Mouse (Mus musculus) hindbrain, embryonic 13.5 days (tissue): ENCODE results near the gene Gm11027. TPM values are rescaled to one million over a fixed set of nuclear protein-coding genes. Genes with fewer than 3 reads are reported as not detected.

Experiments
- ATAC-seq: fragments of 200-750 bp; cut with Nextera tagmentation; 2 replicates; pipeline ENCODE4 v1.8.0; 2017; ENCODE audit warnings: moderate TSS enrichment; ENCODE audit not compliant: low FRiP score
- H3K27ac ChIP-seq: fragments of 300-500 bp; sonication (generic); 2 replicates; pipeline ENCODE4 v1.5.1; 2015; ENCODE audit warnings: inconsistent platforms, mild to moderate bottlenecking, moderate library complexity
- H3K27me3 ChIP-seq: fragments of 300-500 bp; sonication (generic); 2 replicates; pipeline ENCODE4 v1.6.1; 2015; ENCODE audit warnings: mild to moderate bottlenecking, inconsistent platforms
- H3K36me3 ChIP-seq: fragments of 300-500 bp; sonication (generic); 2 replicates; pipeline ENCODE4 v1.6.1; 2015; ENCODE audit warnings: mild to moderate bottlenecking, inconsistent platforms
- H3K4me1 ChIP-seq: fragments of 300-500 bp; sonication (generic); replicated peaks from 2 replicates; pipeline ENCODE4 v1.6.1; 2015; ENCODE audit warnings: inconsistent platforms
- H3K4me2 ChIP-seq: fragments of 300-500 bp; sonication (generic); 2 replicates; pipeline ENCODE4 v1.6.1; 2015; ENCODE audit warnings: inconsistent platforms, mild to moderate bottlenecking, moderate library complexity
- H3K4me3 ChIP-seq: fragments of 300-500 bp; sonication (generic); 2 replicates; pipeline ENCODE4 v1.5.1; 2015; ENCODE audit warnings: mild to moderate bottlenecking, inconsistent platforms
- H3K9ac ChIP-seq: fragments of 300-500 bp; sonication (generic); 2 replicates; pipeline ENCODE4 v1.6.1; 2015; ENCODE audit warnings: mild to moderate bottlenecking, inconsistent platforms
- H3K9me3 ChIP-seq: fragments of 300-500 bp; sonication (generic); 2 replicates; pipeline ENCODE4 v1.6.1; 2016; ENCODE audit warnings: inconsistent platforms
- WGBS: fragments of 180-500 bp; shearing (Covaris S2); methylation state at CpG from one replicate; pipeline ENCODE4 v1.1.7; 2015; 5-methylcytosine and 5-hydroxymethylcytosine counted together
- polyA plus RNA-seq: library from polyadenylated mRNA; unstranded; fragments of >200 nt; fragmentation: Nextera tagmentation; extraction: Ambion mirVana; gene quantifications from 2 replicates; pipeline ENCODE4 v1.2.1, GENCODE M21; 2015

Gene Gm11027
- polyA plus RNA-seq, 1 experiment from 2014 or later, result not detected

GRCm38 (mm10) chr12:116262555-116263341 lies 12.4 kb upstream of the Gm11027 start, which contains the start of gene Wdr60:
TSS of gene Wdr60 (minus strand) at chr12:116263022.
- Histone ChIP-seq H3K4me1 (no peaks in the 10 kb centered on the region; the same call in 1 of the 2 replicates), H3K27ac (peak within 1 kb of the TSS; percentile 85), H3K9ac (peak within 1 kb of the TSS; percentile 78), H3K4me2 (peak within 1 kb of the TSS; percentile 66), H3K27me3 (peaks cover 11% of the 10 kb centered on the region; the same call in 1 of the 2 replicates), H3K4me3 (peak within 1 kb of the TSS; percentile 71), H3K9me3 (no peaks in the 10 kb centered on the region), H3K36me3 (no peaks in the 10 kb centered on the region)
- 3% methylated on average over 47 of the region's 47 CpGs for WGBS
- ATAC-seq, result peak; percentile 98

- no peaks in the 10 kb centered on the region; the same call in 1 of the 2 replicates for H3K4me1 ChIP-seq
- H3K27me3 ChIP-seq, result peaks cover 11% of the 10 kb centered on the region; the same call in 1 of the 2 replicates
- no peak overlapping the region for H3K9ac ChIP-seq
- H3K27ac ChIP-seq, result no peak overlapping the region
- no peaks in the 10 kb centered on the region for H3K36me3 ChIP-seq
- 92% methylated on average over 2 of the region's 2 CpGs for WGBS
- H3K4me3 ChIP-seq, result no peak overlapping the region
- ATAC-seq, result no peak
- H3K9me3 ChIP-seq, result no peaks in the 10 kb centered on the region
- H3K4me2 ChIP-seq, result no peak overlapping the region
Observed at GRCm38 (mm10) chr12:116264756-116265155, 10.4 kb upstream of the Gm11027 start.

GRCm38 (mm10) chr12:116265275-116265674 lies 9.9 kb upstream of the Gm11027 start:
- H3K9ac ChIP-seq, result no peak overlapping the region
- H3K27ac ChIP-seq, result no peak overlapping the region
- H3K4me2 ChIP-seq, result no peak overlapping the region
- 82% methylated on average over 2 of the region's 2 CpGs for WGBS
- no peak overlapping the region for H3K4me3 ChIP-seq
- no peaks in the 10 kb centered on the region for H3K9me3 ChIP-seq
- H3K27me3 ChIP-seq, result peaks cover 11% of the 10 kb centered on the region; the same call in 1 of the 2 replicates
- ATAC-seq, result no peak
- H3K36me3 ChIP-seq, result no peaks in the 10 kb centered on the region
- no peaks in the 10 kb centered on the region; the same call in 1 of the 2 replicates for H3K4me1 ChIP-seq

GRCm38 (mm10) chr12:116269450-116269849 lies 5.7 kb upstream of the Gm11027 start:
- no peaks in the 10 kb centered on the region for H3K4me1 ChIP-seq
- no peak for ATAC-seq
- H3K9me3 ChIP-seq, result no peaks in the 10 kb centered on the region
- H3K27me3 ChIP-seq, result peaks cover 11% of the 10 kb centered on the region; the same call in 1 of the 2 replicates
- H3K36me3 ChIP-seq, result no peaks in the 10 kb centered on the region
- no peak overlapping the region for H3K4me3 ChIP-seq
- H3K4me2 ChIP-seq, result no peak overlapping the region
- no peak overlapping the region for H3K27ac ChIP-seq
- WGBS, result 83% methylated on average over 5 of the region's 5 CpGs
- H3K9ac ChIP-seq, result no peak overlapping the region

- ATAC-seq, result no peak
- 0 out of 2 replicates have a peak, but pooled peaks cover 3% of the 10 kb centered on the region for H3K27me3 ChIP-seq
- H3K4me2 ChIP-seq, result no peak overlapping the region
- no peaks in the 10 kb centered on the region for H3K9me3 ChIP-seq
- 81% methylated on average over 1 of the region's 1 CpGs for WGBS
- no peaks in the 10 kb centered on the region for H3K4me1 ChIP-seq
- H3K9ac ChIP-seq, result no peak overlapping the region
- H3K4me3 ChIP-seq, result no peak overlapping the region
- H3K36me3 ChIP-seq, result no peaks in the 10 kb centered on the region
- no peak overlapping the region for H3K27ac ChIP-seq
Observed at GRCm38 (mm10) chr12:116270538-116270937, 4.6 kb upstream of the Gm11027 start.

- Histone ChIP-seq H3K4me1 (no peaks in the 10 kb centered on the region), H3K4me3 (no peak overlapping the region), H3K36me3 (no peaks in the 10 kb centered on the region), H3K27ac (no peak overlapping the region), H3K4me2 (no peak overlapping the region), H3K9ac (no peak overlapping the region), H3K27me3 (0 out of 2 replicates have a peak, but pooled peaks cover 3% of the 10 kb centered on the region), H3K9me3 (no peaks in the 10 kb centered on the region)
- ATAC-seq, result no peak
- WGBS, result 93% methylated on average over 2 of the region's 2 CpGs
Observed at GRCm38 (mm10) chr12:116271071-116271470, 4.1 kb upstream of the Gm11027 start.

GRCm38 (mm10) chr12:116273733-116274132 lies 1.5 kb upstream of the Gm11027 start:
- 61% methylated on average over 1 of the region's 1 CpGs for WGBS
- H3K9me3 ChIP-seq, result no peaks in the 10 kb centered on the region
- H3K36me3 ChIP-seq, result no peaks in the 10 kb centered on the region
- H3K4me2 ChIP-seq, result no peak overlapping the region
- no peaks in the 10 kb centered on the region; the same call in 1 of the 2 replicates for H3K27me3 ChIP-seq
- H3K27ac ChIP-seq, result no peak overlapping the region
- H3K4me3 ChIP-seq, result no peak overlapping the region
- no peak overlapping the region for H3K9ac ChIP-seq
- no peak for ATAC-seq
- H3K4me1 ChIP-seq, result no peaks in the 10 kb centered on the region

GRCm38 (mm10) chr12:116275631-116276030 lies 445 bp downstream of the Gm11027 start:
- H3K4me3 ChIP-seq, result no peak overlapping the region
- WGBS, result 94% methylated on average over 4 of the region's 4 CpGs
- no peak for ATAC-seq
- no peak overlapping the region for H3K27ac ChIP-seq
- no peak overlapping the region for H3K4me2 ChIP-seq
- H3K27me3 ChIP-seq, result no peaks in the 10 kb centered on the region; the same call in 1 of the 2 replicates
- H3K36me3 ChIP-seq, result no peaks in the 10 kb centered on the region
- no peaks in the 10 kb centered on the region for H3K9me3 ChIP-seq
- no peak overlapping the region for H3K9ac ChIP-seq
- peaks cover 7% of the 10 kb centered on the region for H3K4me1 ChIP-seq

- no peak overlapping the region for H3K27ac ChIP-seq
- no peaks in the 10 kb centered on the region for H3K36me3 ChIP-seq
- H3K4me2 ChIP-seq, result no peak overlapping the region
- H3K4me3 ChIP-seq, result no peak overlapping the region
- ATAC-seq, result no peak
- no peaks in the 10 kb centered on the region; the same call in 1 of the 2 replicates for H3K27me3 ChIP-seq
- peaks cover 10% of the 10 kb centered on the region for H3K4me1 ChIP-seq
- no peaks in the 10 kb centered on the region for H3K9me3 ChIP-seq
- WGBS, result 67% methylated on average over 2 of the region's 2 CpGs
- H3K9ac ChIP-seq, result no peak overlapping the region
Observed at GRCm38 (mm10) chr12:116276961-116277360, 1.8 kb downstream of the Gm11027 start.

- Histone ChIP-seq H3K9ac (no peak overlapping the region), H3K9me3 (no peaks in the 10 kb centered on the region), H3K27ac (no peak overlapping the region), H3K4me3 (no peak overlapping the region), H3K36me3 (no peaks in the 10 kb centered on the region), H3K4me1 (peaks cover 12% of the 10 kb centered on the region), H3K4me2 (no peak overlapping the region), H3K27me3 (no peaks in the 10 kb centered on the region; the same call in 1 of the 2 replicates)
- 100% methylated on average over 1 of the region's 1 CpGs for WGBS
- no peak for ATAC-seq
Observed at GRCm38 (mm10) chr12:116278541-116278940, 3.4 kb downstream of the Gm11027 start.

- ATAC-seq, result no peak
- Histone ChIP-seq H3K9ac (no peak overlapping the region), H3K4me1 (peaks cover 12% of the 10 kb centered on the region), H3K27me3 (no peaks in the 10 kb centered on the region; the same call in 1 of the 2 replicates), H3K4me3 (no peak overlapping the region), H3K9me3 (no peaks in the 10 kb centered on the region), H3K4me2 (no peak overlapping the region), H3K36me3 (no peaks in the 10 kb centered on the region), H3K27ac (no peak overlapping the region)
- WGBS, result 96% methylated on average over 2 of the region's 2 CpGs
Observed at GRCm38 (mm10) chr12:116279181-116279580, 4.0 kb downstream of the Gm11027 start.

- WGBS, result 3% methylated on average over 7 of the region's 7 CpGs
Observed at GRCm38 (mm10) chr12:116280149-116280652, 5.0 kb downstream of the Gm11027 start.

More at GRCm38 (mm10) chr12:116280149-116280652, 5.0 kb downstream of the Gm11027 start:
- peak overlapping the region; percentile 66 for H3K4me2 ChIP-seq
- H3K9me3 ChIP-seq, result no peaks in the 10 kb centered on the region
- peak overlapping the region; percentile 96 for H3K9ac ChIP-seq
- peak overlapping the region; percentile 94 for H3K4me3 ChIP-seq
- peak overlapping the region; percentile 97 for H3K27ac ChIP-seq
- H3K27me3 ChIP-seq, result no peaks in the 10 kb centered on the region; the same call in 1 of the 2 replicates
- H3K36me3 ChIP-seq, result no peaks in the 10 kb centered on the region
- H3K4me1 ChIP-seq, result peaks cover 12% of the 10 kb centered on the region
- ATAC-seq, result no peak
